Comparison of ENCODE assay signal across 9 mouse cellular contexts in genomic region chr14:46723828-46724227, GRCm38 (mm10). TPM values are rescaled to one million over a fixed set of nuclear protein-coding genes. Genes with fewer than 3 reads are reported as not detected.
DNase-seq lines count a peak whose midpoint lies in the region; ATAC-seq and TF ChIP-seq lines count a peak whose summit lies in the region.
"Had no signal": no experiment of that assay in that cellular context is flagged by ENCODE, and none has a peak within 500 bp of the region (broad histone marks: within the 10 kb centered on the region; RNA-seq: fewer than 3 reads in every experiment).

No protein-coding gene starts in this region.

- peaks cover 8% of the 10 kb centered on the region; the same call in 1 of the 2 replicates for H3K4me1 ChIP-seq in kidney, adult 2 months (ENCODE audit: control insufficient read depth, insufficient read depth, low read length)
- no peaks in the 10 kb centered on the region for H3K4me1 ChIP-seq in ES-E14 (ENCODE audit: control insufficient read depth in 2 of 2, insufficient read depth in 2 of 2, low read length in 2 of 2, poor library complexity in 1 of 2)
- peaks cover 2% of the 10 kb centered on the region; the same call in 1 of the 2 replicates for H3K4me1 ChIP-seq in kidney, embryonic 14.5 days (ENCODE audit: control insufficient read depth, insufficient read depth, low read length)

- no peaks in the 10 kb centered on the region for H3K27me3 ChIP-seq in kidney, adult 2 months (replicated peaks; ENCODE audit: control insufficient read depth, insufficient read depth, low read length)
- H3K27me3 ChIP-seq in kidney, embryonic 14.5 days (ENCODE audit: control insufficient read depth, insufficient read depth, low read length): no peaks in the 10 kb centered on the region
- H3K27me3 ChIP-seq: embryonic facial prominence, embryonic 15.5 days had no signal

- H3K4me2 ChIP-seq in kidney, embryonic 14.5 days (replicated peaks; ENCODE audit: low read depth, low read length): no peak overlapping the region
- H3K4me2 ChIP-seq: embryonic facial prominence, embryonic 15.5 days had no signal

- no peak for TF ChIP-seq POLR2A in kidney, adult 2 months (IDR thresholded peaks at IDR 0.05; ENCODE audit: low read depth, low read length)

- no peak overlapping the region for H3K27ac ChIP-seq in kidney, adult 2 months (ENCODE audit: insufficient read depth, low read depth, low read length)
- H3K27ac ChIP-seq in ES-E14 (ENCODE audit: insufficient read depth, low read depth, low read length, poor library complexity, severe bottlenecking): no peak overlapping the region
- H3K27ac ChIP-seq in kidney, embryonic 14.5 days (ENCODE audit: low read depth, low read length): no peak overlapping the region
- H3K27ac ChIP-seq: embryonic facial prominence, embryonic 15.5 days had no signal

- peak; percentile 61 for DNase-seq in kidney, adult 2 months
- DNase-seq in kidney, adult 18-20 months: no peak
- DNase-seq in ES-E14 (ENCODE audit: low read depth, low spot score): peak; percentile 56
- DNase-seq in embryo, embryonic 10.5 days (ENCODE audit: low spot score): peak; percentile 90
- DNase-seq in retina, postnatal 7 days (ENCODE audit: low read depth, low spot score): peak; percentile 42
- DNase-seq in adrenal gland, postnatal 25 days: no peak
- DNase-seq in natural killer cell, adult 2 months (ENCODE audit: low spot score in 2 of 2): no peak

- H3K36me3 ChIP-seq in kidney, adult 2 months (ENCODE audit: control insufficient read depth, insufficient read depth, low read length): no peaks in the 10 kb centered on the region
- no peaks in the 10 kb centered on the region for H3K36me3 ChIP-seq in ES-E14 (ENCODE audit: control insufficient read depth, insufficient read depth, low read length, poor library complexity, severe bottlenecking)
- no peaks in the 10 kb centered on the region for H3K36me3 ChIP-seq in kidney, embryonic 14.5 days (ENCODE audit: control insufficient read depth, insufficient read depth, low read length)
- H3K36me3 ChIP-seq: embryonic facial prominence, embryonic 15.5 days had no signal

- in situ Hi-C loops in ES-E14 (cut with MboI; ENCODE audit: low sequenced_read_pairs in 2 of 2, unreplicated experiment in 2 of 2): loop anchor here in 1 of 2 experiments (25.0 kb wide), 1 partner anchor 862 kb away; no protein-coding TSS in a partner anchor

- TF ChIP-seq CTCF in kidney, adult 2 months (conservative IDR thresholded peaks at IDR 0.05; ENCODE audit: insufficient read depth, insufficient read length, low read depth, low read length): no peak

- H3K4me3 ChIP-seq in kidney, adult 2 months (ENCODE audit: insufficient read depth, low read depth, low read length): no peak overlapping the region
- H3K4me3 ChIP-seq in ES-E14 (ENCODE audit: insufficient read depth in 1 of 2, low read depth in 1 of 2, low read length in 2 of 2, poor library complexity in 1 of 2, severe bottlenecking in 1 of 2): no peak overlapping the region
- no peak overlapping the region for H3K4me3 ChIP-seq in kidney, embryonic 14.5 days (ENCODE audit: low read length)
- H3K4me3 ChIP-seq: embryonic facial prominence, embryonic 15.5 days had no signal

- peak; percentile 25; the same call in 1 of the 2 replicates for ATAC-seq in kidney, embryonic 14.5 days (ENCODE audit: low FRiP score, low TSS enrichment)

- no peak overlapping the region for H3K9ac ChIP-seq in ES-E14 (ENCODE audit: insufficient read depth, low read depth, low read length, poor library complexity, severe bottlenecking)
- H3K9ac ChIP-seq in kidney, embryonic 14.5 days (ENCODE audit: low read depth, low read length): no peak overlapping the region
- H3K9ac ChIP-seq: embryonic facial prominence, embryonic 15.5 days had no signal

- no peaks in the 10 kb centered on the region for H3K9me3 ChIP-seq in ES-E14 (ENCODE audit: control insufficient read depth, insufficient read depth, low read depth, low read length)
- H3K9me3 ChIP-seq in kidney, embryonic 14.5 days (ENCODE audit: control insufficient read depth, low read length): no peaks in the 10 kb centered on the region
- H3K9me3 ChIP-seq: embryonic facial prominence, embryonic 15.5 days had no signal

- WGBS in kidney, adult 2 months: 11% methylated on average over 3 of the region's 3 CpGs
- WGBS in kidney, embryonic 14.5 days: 24% methylated on average over 3 of the region's 3 CpGs

TF ChIP-seq in ES-E14, 5 proteins besides CTCF, POLR2A, EP300 and RAD21:
- TF ChIP-seq ZC3H11A (IDR thresholded peaks at IDR 0.05; ENCODE audit: borderline replicate concordance, low read depth, low read length) (peak; percentile 79), ZNF384 (IDR thresholded peaks at IDR 0.05; ENCODE audit: low read depth, low read length) (no peak)

RNA-seq across cellular contexts. Expression of gene Cdkn3, which starts 36.5 kb away (rescaled TPM):
- 0.31 and 0.57 TPM in 2 replicates for polyA plus RNA-seq in kidney, adult 2 months (2012; rRNA removed)
- total RNA-seq in ES-E14 (2012; rRNA removed): 7.2 and 9.6 TPM in 2 replicates
- polyA plus RNA-seq in kidney, embryonic 14.5 days (2014; fragmentation: Nextera tagmentation; extraction: Ambion mirVana): 48.1 and 63.2 TPM in 2 replicates
- 4.1 and 5.6 TPM in 2 replicates for total RNA-seq in adrenal gland, postnatal 25 days (2021)

Comparison
In these comparisons a context has a peak if more than half of its experiments do, and no peak if none do; other contexts are left out.
1. DNase-seq: peak in kidney, adult 2 months (single experiment), ES-E14 (single experiment), embryo, embryonic 10.5 days (single experiment) and retina, postnatal 7 days (single experiment); none in kidney, adult 18-20 months (single experiment), adrenal gland, postnatal 25 days (single experiment) and natural killer cell, adult 2 months (0 of 2).